Mouse (Mus musculus): ENCODE measurements around the gene Adamts4. TPM values are rescaled to one million over a fixed set of nuclear protein-coding genes. Genes with fewer than 3 reads are reported as not detected.

The Adamts4 gene
- 1.5 and 1.7 TPM in 2 replicates for polyA plus RNA-seq (2014; fragmentation: Nextera tagmentation; extraction: Ambion mirVana)

- H3K4me1 ChIP-seq (ENCODE audit: control insufficient read depth, insufficient read depth, low read length), result peaks cover 41% of the 10 kb centered on the region
- peak within 1 kb of the TSS; percentile 32 for H3K4me3 ChIP-seq (ENCODE audit: low read depth, low read length)
- peaks cover under 1% of the 10 kb centered on the region; the same call in 1 of the 2 replicates for H3K36me3 ChIP-seq (ENCODE audit: control insufficient read depth, insufficient read depth, low read length)
- 22% methylated on average over 5 of the region's 5 CpGs for WGBS (ENCODE audit: insufficient replicate concordance)
- ATAC-seq (replicated peaks; ENCODE audit: insufficient number of reproducible peaks, low FRiP score, low TSS enrichment), result no peak
- H3K9me3 ChIP-seq (replicated peaks; ENCODE audit: control insufficient read depth, low read length), result no peaks in the 10 kb centered on the region
- 0 out of 2 replicates have a peak, but pooled peaks cover 3% of the 10 kb centered on the region for H3K27me3 ChIP-seq (ENCODE audit: control insufficient read depth, insufficient read depth, low read length)
- peak within 1 kb of the TSS; percentile 92; the same call in 1 of the 2 replicates for H3K27ac ChIP-seq (ENCODE audit: low read depth, low read length)
- H3K9ac ChIP-seq (ENCODE audit: low read depth, low read length), result peak within 1 kb of the TSS; percentile 34; the same call in 1 of the 2 replicates
- peak within 1 kb of the TSS; percentile 51 for H3K4me2 ChIP-seq
These were observed at the start of gene Adamts4 for GRCm38 (mm10) chr1:171249913-171250600. Adamts4 (plus strand) TSS chr1:171250421.

DNA sequence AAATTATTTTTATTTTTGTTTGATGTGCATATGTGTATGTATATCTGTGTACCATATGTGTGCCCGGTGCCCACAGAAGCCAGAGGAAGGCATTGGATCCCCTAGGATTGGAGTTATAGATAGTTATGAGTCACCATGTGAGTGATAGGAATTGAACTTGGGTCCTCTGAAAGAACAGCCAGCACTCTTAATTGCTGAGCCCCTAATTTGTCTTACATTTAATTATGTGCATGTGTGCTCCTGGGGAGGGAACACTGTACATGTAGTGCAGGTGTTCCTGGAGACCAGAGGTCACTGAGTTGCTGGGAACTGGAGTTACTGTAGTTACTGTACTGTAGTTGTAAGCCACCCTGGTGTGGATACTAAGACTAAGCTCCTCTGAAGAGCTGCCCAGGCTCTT is 49.5 kb upstream of the Adamts4 start:
- no peak overlapping the region for H3K4me3 ChIP-seq (ENCODE audit: low read depth, low read length)
- no peaks in the 10 kb centered on the region for H3K9me3 ChIP-seq (replicated peaks; ENCODE audit: control insufficient read depth, low read length)
- H3K36me3 ChIP-seq (ENCODE audit: control insufficient read depth, insufficient read depth, low read length), result no peaks in the 10 kb centered on the region
- peaks cover 5% of the 10 kb centered on the region; the same call in 1 of the 2 replicates for H3K27me3 ChIP-seq (ENCODE audit: control insufficient read depth, insufficient read depth, low read length)
- whole genome bisulfite sequencing (ENCODE audit: insufficient replicate concordance), result 95% methylated on average over 1 of the region's 1 CpGs
- no peak for ATAC-seq (replicated peaks; ENCODE audit: insufficient number of reproducible peaks, low FRiP score, low TSS enrichment)
- no peak overlapping the region for H3K27ac ChIP-seq (ENCODE audit: low read depth, low read length)
- H3K9ac ChIP-seq (ENCODE audit: low read depth, low read length), result no peak overlapping the region
- H3K4me1 ChIP-seq (ENCODE audit: control insufficient read depth, insufficient read depth, low read length), result peaks cover 2% of the 10 kb centered on the region; the same call in 1 of the 2 replicates
- no peak overlapping the region for H3K4me2 ChIP-seq

DNA sequence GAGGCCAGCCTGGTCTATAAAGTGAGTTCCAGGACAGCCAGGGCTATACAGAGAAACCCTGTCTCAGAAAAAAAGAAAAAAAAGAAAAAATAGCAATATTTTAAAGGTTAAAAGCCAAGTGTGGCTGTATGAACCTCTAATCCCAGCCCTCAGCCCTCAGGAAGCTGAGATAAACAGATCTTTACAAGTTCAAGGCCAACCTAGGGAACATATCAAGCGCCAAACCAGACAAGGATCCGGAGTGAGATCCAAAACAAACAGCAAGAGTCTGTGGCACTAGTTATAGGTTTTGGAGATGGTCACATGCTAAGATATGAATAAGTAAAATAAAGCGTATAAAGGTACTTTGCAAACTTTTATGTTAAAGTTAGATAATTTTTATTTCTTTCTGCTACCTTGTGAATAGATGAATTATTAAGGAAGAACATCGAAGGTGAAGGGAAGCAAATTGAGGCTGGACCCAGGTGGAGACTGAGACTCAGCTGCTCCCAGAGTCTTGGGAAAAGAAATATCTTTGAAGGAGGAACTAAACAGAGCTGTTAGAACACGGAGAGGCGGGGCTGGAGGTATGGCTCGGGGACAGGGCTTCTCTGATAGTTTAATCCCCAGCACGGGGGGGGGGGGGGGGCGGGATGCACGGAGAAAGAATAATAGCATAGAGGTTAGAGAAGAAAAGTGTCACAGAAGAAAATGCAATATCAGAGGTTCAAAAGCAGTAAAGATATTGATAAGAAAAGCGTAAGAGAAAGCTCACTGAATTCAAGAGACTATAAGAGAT is 46.6 kb upstream of the Adamts4 start:
- no peaks in the 10 kb centered on the region for H3K9me3 ChIP-seq (replicated peaks; ENCODE audit: control insufficient read depth, low read length)
- no peak overlapping the region for H3K4me3 ChIP-seq (ENCODE audit: low read depth, low read length)
- no peak for ATAC-seq (replicated peaks; ENCODE audit: insufficient number of reproducible peaks, low FRiP score, low TSS enrichment)
- no peak overlapping the region for H3K9ac ChIP-seq (ENCODE audit: low read depth, low read length)
- no peaks in the 10 kb centered on the region for H3K4me1 ChIP-seq (ENCODE audit: control insufficient read depth, insufficient read depth, low read length)
- H3K27ac ChIP-seq (ENCODE audit: low read depth, low read length), result no peak overlapping the region
- no peaks in the 10 kb centered on the region for H3K36me3 ChIP-seq (ENCODE audit: control insufficient read depth, insufficient read depth, low read length)
- no peaks in the 10 kb centered on the region for H3K27me3 ChIP-seq (ENCODE audit: control insufficient read depth, insufficient read depth, low read length)
- H3K4me2 ChIP-seq, result no peak overlapping the region
- 52% methylated on average over 10 of the region's 11 CpGs for WGBS (ENCODE audit: insufficient replicate concordance)

DNA sequence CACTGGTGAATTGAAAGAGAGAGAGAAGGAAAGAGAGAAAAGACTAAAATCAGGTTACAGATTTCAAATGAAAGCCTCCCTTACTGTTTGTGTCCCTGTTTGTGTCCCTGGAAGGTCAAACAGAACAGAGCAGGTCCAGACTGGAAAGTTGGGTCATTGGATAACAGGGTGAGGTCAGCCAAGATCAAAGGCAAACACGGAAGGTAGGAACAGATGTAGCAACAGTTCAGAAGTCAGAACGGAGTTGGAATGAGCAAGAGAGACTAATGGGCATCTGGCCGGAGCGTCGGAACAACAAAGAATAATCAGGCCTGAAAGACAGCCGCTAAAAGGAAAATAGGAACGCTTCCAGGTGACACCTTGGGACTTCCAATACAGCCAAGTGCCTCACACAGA is 46.0 kb upstream of the Adamts4 start:
- H3K4me1 ChIP-seq (ENCODE audit: control insufficient read depth, insufficient read depth, low read length), result peaks cover under 1% of the 10 kb centered on the region; the same call in 1 of the 2 replicates
- H3K36me3 ChIP-seq (ENCODE audit: control insufficient read depth, insufficient read depth, low read length), result no peaks in the 10 kb centered on the region
- no peak overlapping the region for H3K4me3 ChIP-seq (ENCODE audit: low read depth, low read length)
- no peaks in the 10 kb centered on the region for H3K9me3 ChIP-seq (replicated peaks; ENCODE audit: control insufficient read depth, low read length)
- no peak for ATAC-seq (replicated peaks; ENCODE audit: insufficient number of reproducible peaks, low FRiP score, low TSS enrichment)
- H3K4me2 ChIP-seq, result no peak overlapping the region
- no peak overlapping the region for H3K9ac ChIP-seq (ENCODE audit: low read depth, low read length)
- H3K27ac ChIP-seq (ENCODE audit: low read depth, low read length), result no peak overlapping the region
- WGBS (ENCODE audit: insufficient replicate concordance), result 50% methylated on average over 7 of the region's 7 CpGs
- no peaks in the 10 kb centered on the region for H3K27me3 ChIP-seq (ENCODE audit: control insufficient read depth, insufficient read depth, low read length)

DNA sequence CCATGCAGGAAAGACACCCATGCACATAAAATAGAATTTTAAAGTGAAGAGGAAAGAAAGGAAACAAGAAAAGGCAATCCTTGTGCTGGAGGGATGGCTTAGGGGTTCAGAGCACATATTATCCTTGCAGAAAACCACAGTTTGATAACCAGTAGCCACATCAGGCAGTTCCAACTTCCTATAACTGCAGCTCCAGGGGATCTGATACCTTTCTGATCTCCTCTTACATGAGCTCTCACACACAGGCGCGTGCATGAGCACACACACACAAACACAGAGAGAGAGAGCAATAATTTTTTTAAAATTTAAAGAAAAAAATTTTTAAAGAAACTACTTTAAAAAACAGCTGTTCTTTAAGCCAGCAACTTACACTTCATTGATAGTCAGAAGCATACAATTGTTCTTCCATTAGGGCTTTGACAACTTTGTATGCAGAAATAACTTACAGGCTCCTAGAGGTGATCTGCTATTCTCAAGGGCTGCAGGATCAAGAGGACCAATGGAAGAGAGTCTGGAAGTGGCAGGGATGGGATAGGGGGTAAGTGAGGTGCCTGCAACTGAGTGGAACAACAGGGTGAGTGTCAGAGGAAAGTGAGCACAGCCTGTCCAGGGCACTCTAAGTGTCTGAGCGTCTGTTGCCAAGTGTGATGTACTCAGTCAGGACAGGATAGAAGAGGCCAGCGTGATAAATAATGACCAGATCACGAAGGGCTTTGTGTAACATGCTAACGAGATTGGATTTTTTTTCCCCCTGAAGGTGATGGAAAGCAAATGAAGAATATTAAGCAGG is 44.3 kb upstream of the Adamts4 start:
- H3K4me1 ChIP-seq (ENCODE audit: control insufficient read depth, insufficient read depth, low read length), result peaks cover 5% of the 10 kb centered on the region; the same call in 1 of the 2 replicates
- no peak for ATAC-seq (replicated peaks; ENCODE audit: insufficient number of reproducible peaks, low FRiP score, low TSS enrichment)
- 66% methylated on average over 6 of the region's 6 CpGs for WGBS (ENCODE audit: insufficient replicate concordance)
- no peak overlapping the region for H3K27ac ChIP-seq (ENCODE audit: low read depth, low read length)
- no peak overlapping the region for H3K4me2 ChIP-seq
- no peaks in the 10 kb centered on the region for H3K9me3 ChIP-seq (replicated peaks; ENCODE audit: control insufficient read depth, low read length)
- H3K4me3 ChIP-seq (ENCODE audit: low read depth, low read length), result no peak overlapping the region
- H3K27me3 ChIP-seq (ENCODE audit: control insufficient read depth, insufficient read depth, low read length), result no peaks in the 10 kb centered on the region
- no peaks in the 10 kb centered on the region for H3K36me3 ChIP-seq (ENCODE audit: control insufficient read depth, insufficient read depth, low read length)
- no peak overlapping the region for H3K9ac ChIP-seq (ENCODE audit: low read depth, low read length)

GRCm38 (mm10) chr1:171209409-171209808 is 40.8 kb upstream of the Adamts4 start:
- H3K27me3 ChIP-seq (ENCODE audit: control insufficient read depth, insufficient read depth, low read length), result no peaks in the 10 kb centered on the region
- peaks cover 5% of the 10 kb centered on the region; the same call in 1 of the 2 replicates for H3K4me1 ChIP-seq (ENCODE audit: control insufficient read depth, insufficient read depth, low read length)
- H3K9ac ChIP-seq (ENCODE audit: low read depth, low read length), result no peak overlapping the region
- H3K36me3 ChIP-seq (ENCODE audit: control insufficient read depth, insufficient read depth, low read length), result no peaks in the 10 kb centered on the region
- ATAC-seq (replicated peaks; ENCODE audit: insufficient number of reproducible peaks, low FRiP score, low TSS enrichment), result no peak
- H3K9me3 ChIP-seq (replicated peaks; ENCODE audit: control insufficient read depth, low read length), result no peaks in the 10 kb centered on the region
- H3K4me2 ChIP-seq, result no peak overlapping the region
- H3K4me3 ChIP-seq (ENCODE audit: low read depth, low read length), result no peak overlapping the region
- H3K27ac ChIP-seq (ENCODE audit: low read depth, low read length), result no peak overlapping the region
- WGBS (ENCODE audit: insufficient replicate concordance), result 11% methylated on average over 4 of the region's 4 CpGs

- WGBS (ENCODE audit: insufficient replicate concordance), result 60% methylated on average over 3 of the region's 3 CpGs
- no peak overlapping the region for H3K27ac ChIP-seq (ENCODE audit: low read depth, low read length)
These were observed 37.4 kb upstream of the Adamts4 start for GRCm38 (mm10) chr1:171212854-171213253.

GRCm38 (mm10) chr1:171213801-171214496 is 36.3 kb upstream of the Adamts4 start, which contains the start of gene Nr1i3:
Nr1i3 (plus strand) TSS chr1:171213970.
- H3K4me3 ChIP-seq (ENCODE audit: low read depth, low read length), result no peak within 1 kb of the TSS
- H3K36me3 ChIP-seq (ENCODE audit: control insufficient read depth, insufficient read depth, low read length), result no peaks in the 10 kb centered on the region
- H3K9me3 ChIP-seq (replicated peaks; ENCODE audit: control insufficient read depth, low read length), result no peaks in the 10 kb centered on the region
- H3K9ac ChIP-seq (ENCODE audit: low read depth, low read length), result no peak within 1 kb of the TSS
- H3K4me2 ChIP-seq, result no peak within 1 kb of the TSS
- ATAC-seq (replicated peaks; ENCODE audit: insufficient number of reproducible peaks, low FRiP score, low TSS enrichment), result no peak
- H3K27me3 ChIP-seq (ENCODE audit: control insufficient read depth, insufficient read depth, low read length), result no peaks in the 10 kb centered on the region
- peaks cover 5% of the 10 kb centered on the region; the same call in 1 of the 2 replicates for H3K4me1 ChIP-seq (ENCODE audit: control insufficient read depth, insufficient read depth, low read length)
- H3K27ac ChIP-seq (ENCODE audit: low read depth, low read length), result no peak within 1 kb of the TSS
- WGBS (ENCODE audit: insufficient replicate concordance), result 71% methylated on average over 10 of the region's 10 CpGs

More at GRCm38 (mm10) chr1:171212854-171213253, 37.4 kb upstream of the Adamts4 start:
- Histone ChIP-seq H3K9ac (ENCODE audit: low read depth, low read length) (no peak overlapping the region), H3K4me1 (ENCODE audit: control insufficient read depth, insufficient read depth, low read length) (peaks cover 5% of the 10 kb centered on the region; the same call in 1 of the 2 replicates), H3K36me3 (ENCODE audit: control insufficient read depth, insufficient read depth, low read length) (no peaks in the 10 kb centered on the region), H3K4me3 (ENCODE audit: low read depth, low read length) (no peak overlapping the region), H3K9me3 (replicated peaks; ENCODE audit: control insufficient read depth, low read length) (no peaks in the 10 kb centered on the region), H3K4me2 (no peak overlapping the region), H3K27me3 (ENCODE audit: control insufficient read depth, insufficient read depth, low read length) (no peaks in the 10 kb centered on the region)
- no peak for ATAC-seq (replicated peaks; ENCODE audit: insufficient number of reproducible peaks, low FRiP score, low TSS enrichment)

Data from heart, embryonic 11.5 days (tissue).